Mouse (Mus musculus) midbrain, embryonic 16.5 days (tissue): ENCODE data around the gene Tmem102. TPM values are rescaled to one million over a fixed set of nuclear protein-coding genes. Genes with fewer than 3 reads are reported as not detected.
A peak's percentile ranks its signal among the peaks of the same experiment; 100 is the strongest.

Experiments
- ATAC-seq: fragments of 200-750 bp; cut with Nextera tagmentation; 2 replicates; pipeline ENCODE4 v1.8.0; 2017; ENCODE audit warnings: moderate TSS enrichment
- H3K27ac ChIP-seq: fragments of 300-500 bp; sonication (generic); 2 replicates; pipeline ENCODE4 v1.5.1; 2014; ENCODE audit warnings: mild to moderate bottlenecking, low read length, mixed read lengths
- H3K27me3 ChIP-seq: fragments of 300-500 bp; sonication (generic); 2 replicates; pipeline ENCODE4 v1.6.1; 2014; ENCODE audit warnings: low read depth, low read length, mixed read lengths; ENCODE audit not compliant: control insufficient read depth, insufficient read depth
- H3K36me3 ChIP-seq: fragments of 300-500 bp; sonication (generic); 2 replicates; pipeline ENCODE4 v1.6.1; 2014; ENCODE audit warnings: mild to moderate bottlenecking, low read length, moderate library complexity, mixed read lengths; ENCODE audit not compliant: control insufficient read depth, insufficient read depth
- H3K4me1 ChIP-seq: fragments of 300-500 bp; sonication (generic); 2 replicates; pipeline ENCODE4 v1.6.1; 2014; ENCODE audit warnings: mild to moderate bottlenecking, low read length, mixed read lengths; ENCODE audit not compliant: control insufficient read depth, insufficient read depth
- H3K4me2 ChIP-seq: fragments of 300-500 bp; sonication (generic); 2 replicates; pipeline ENCODE4 v1.6.1; 2014; ENCODE audit warnings: mild to moderate bottlenecking, low read length, mixed read lengths
- H3K4me3 ChIP-seq: fragments of 300-500 bp; sonication (generic); 2 replicates; pipeline ENCODE4 v1.5.1; 2014; ENCODE audit warnings: low read depth, mild to moderate bottlenecking, low read length, moderate library complexity, mixed read lengths
- H3K9ac ChIP-seq: fragments of 300-500 bp; sonication (generic); 2 replicates; pipeline ENCODE4 v1.6.1; 2014; ENCODE audit warnings: low read depth, low read length, mixed read lengths
- H3K9me3 ChIP-seq: fragments of 300-500 bp; sonication (generic); replicated peaks from 2 replicates; pipeline ENCODE4 v1.6.1; 2014; ENCODE audit warnings: mild to moderate bottlenecking, low read length, mixed read lengths; ENCODE audit not compliant: control insufficient read depth, poor library complexity, severe bottlenecking
- WGBS: fragments of 180-500 bp; shearing (Covaris S2); extraction: QIAGEN DNeasy Blood & Tissue Kit; methylation state at CpG from one replicate; pipeline ENCODE4 v1.1.7; 2014; 5-methylcytosine and 5-hydroxymethylcytosine counted together
- polyA plus RNA-seq: library from polyadenylated mRNA; unstranded; fragments of >200 nt; fragmentation: Nextera tagmentation; extraction: Ambion mirVana; gene quantifications from 2 replicates; pipeline ENCODE4 v1.2.1, GENCODE M21; 2015

Tmem102 gene
- polyA plus RNA-seq, 1 experiment from 2014 or later, result 0.54 TPM

GRCm38 (mm10) chr11:69800138-69800391, 5.4 kb downstream of the Tmem102 start:
- peak overlapping the region; percentile 54 for H3K4me3 ChIP-seq
- H3K27me3 ChIP-seq, result peaks cover 9% of the 10 kb centered on the region
- no peaks in the 10 kb centered on the region for H3K9me3 ChIP-seq
- ATAC-seq, result peak; percentile 23; the same call in 1 of the 2 replicates
- peak overlapping the region; percentile 90 for H3K4me2 ChIP-seq
- H3K27ac ChIP-seq, result peak overlapping the region; percentile 93
- WGBS, result 0% methylated on average over 11 of the region's 11 CpGs
- H3K4me1 ChIP-seq, result peaks cover 46% of the 10 kb centered on the region
- H3K9ac ChIP-seq, result peak overlapping the region; percentile 69
- no peaks in the 10 kb centered on the region for H3K36me3 ChIP-seq

DNA sequence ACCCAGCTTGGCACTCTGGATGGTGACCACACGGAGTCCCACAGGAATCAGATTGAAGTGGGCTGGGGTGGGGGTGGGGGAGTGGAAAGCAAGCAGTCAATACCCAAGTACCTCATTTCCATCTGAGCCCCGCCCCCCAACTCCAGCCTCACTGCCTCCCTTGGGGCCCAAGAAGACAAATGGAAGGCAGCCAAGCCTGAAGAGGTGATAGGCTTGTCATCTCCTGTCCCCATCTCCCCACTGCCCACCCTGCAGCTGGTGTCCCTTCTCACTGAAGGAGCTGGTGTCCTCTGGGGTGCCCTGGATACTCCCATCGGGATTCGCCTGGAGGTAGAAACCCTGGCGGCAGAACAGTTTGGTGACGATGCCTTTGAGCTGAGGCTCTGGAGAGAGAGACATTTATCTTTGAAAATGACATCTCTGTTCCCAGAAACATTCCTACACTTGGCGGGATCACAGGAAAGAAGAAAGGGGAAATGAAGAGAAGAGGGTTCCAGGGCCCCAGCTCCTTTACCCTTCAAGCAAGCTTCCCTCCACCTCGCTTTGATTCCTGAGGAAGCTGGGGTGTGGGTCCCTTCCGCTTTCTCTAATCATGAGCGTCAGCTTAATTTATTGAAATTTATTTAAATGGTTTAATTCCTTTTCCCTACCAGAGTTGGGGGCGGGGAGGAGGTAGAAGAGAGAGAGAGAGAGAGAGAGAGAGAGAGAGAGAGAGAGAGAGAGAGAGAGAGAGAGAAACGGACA, 5.9 kb downstream of the Tmem102 start:
- Histone ChIP-seq H3K4me3 (peak overlapping the region; percentile 54), H3K4me1 (peaks cover 41% of the 10 kb centered on the region), H3K36me3 (no peaks in the 10 kb centered on the region), H3K27ac (peak overlapping the region; percentile 93), H3K9ac (peak overlapping the region; percentile 69), H3K9me3 (no peaks in the 10 kb centered on the region), H3K27me3 (peaks cover 6% of the 10 kb centered on the region), H3K4me2 (peak overlapping the region; percentile 90)
- 14% methylated on average over 11 of the region's 12 CpGs for WGBS
- no peak for ATAC-seq

- H3K27me3 ChIP-seq, result peaks cover 12% of the 10 kb centered on the region
These were observed 7.5 kb downstream of the Tmem102 start for GRCm38 (mm10) chr11:69797924-69798323.

GRCm38 (mm10) chr11:69795983-69796435, 9.4 kb downstream of the Tmem102 start:
- Histone ChIP-seq H3K9ac (no peak overlapping the region), H3K4me3 (peak overlapping the region; percentile 36; the same call in 1 of the 2 replicates), H3K27ac (no peak overlapping the region), H3K27me3 (peaks cover 12% of the 10 kb centered on the region), H3K4me1 (peaks cover 10% of the 10 kb centered on the region), H3K36me3 (no peaks in the 10 kb centered on the region), H3K9me3 (no peaks in the 10 kb centered on the region), H3K4me2 (peak overlapping the region; percentile 69)
- no peak for ATAC-seq
- under 1% methylated on average over 13 of the region's 13 CpGs for WGBS

More at GRCm38 (mm10) chr11:69797924-69798323, 7.5 kb downstream of the Tmem102 start:
- ATAC-seq, result no peak
- no peak overlapping the region for H3K4me2 ChIP-seq
- H3K36me3 ChIP-seq, result no peaks in the 10 kb centered on the region
- H3K9ac ChIP-seq, result no peak overlapping the region
- H3K9me3 ChIP-seq, result no peaks in the 10 kb centered on the region
- no peak overlapping the region for H3K4me3 ChIP-seq
- peaks cover 25% of the 10 kb centered on the region for H3K4me1 ChIP-seq
- H3K27ac ChIP-seq, result no peak overlapping the region
- 76% methylated on average over 7 of the region's 7 CpGs for WGBS

GRCm38 (mm10) chr11:69795168-69795982, 10.0 kb downstream of the Tmem102 start, which contains the start of gene Chrnb1:
Gene Chrnb1 (minus strand): TSS chr11:69795943.
- H3K27me3 ChIP-seq, result peaks cover 12% of the 10 kb centered on the region
- no peak within 1 kb of the TSS for H3K27ac ChIP-seq
- H3K36me3 ChIP-seq, result no peaks in the 10 kb centered on the region
- ATAC-seq, result peak; percentile 90
- WGBS, result 2% methylated on average over 52 of the region's 52 CpGs
- peaks cover 10% of the 10 kb centered on the region for H3K4me1 ChIP-seq
- peak within 1 kb of the TSS; percentile 69 for H3K4me2 ChIP-seq
- H3K4me3 ChIP-seq, result peak within 1 kb of the TSS; percentile 36
- no peaks in the 10 kb centered on the region for H3K9me3 ChIP-seq
- H3K9ac ChIP-seq, result peak within 1 kb of the TSS; percentile 39; the same call in 1 of the 2 replicates

DNA sequence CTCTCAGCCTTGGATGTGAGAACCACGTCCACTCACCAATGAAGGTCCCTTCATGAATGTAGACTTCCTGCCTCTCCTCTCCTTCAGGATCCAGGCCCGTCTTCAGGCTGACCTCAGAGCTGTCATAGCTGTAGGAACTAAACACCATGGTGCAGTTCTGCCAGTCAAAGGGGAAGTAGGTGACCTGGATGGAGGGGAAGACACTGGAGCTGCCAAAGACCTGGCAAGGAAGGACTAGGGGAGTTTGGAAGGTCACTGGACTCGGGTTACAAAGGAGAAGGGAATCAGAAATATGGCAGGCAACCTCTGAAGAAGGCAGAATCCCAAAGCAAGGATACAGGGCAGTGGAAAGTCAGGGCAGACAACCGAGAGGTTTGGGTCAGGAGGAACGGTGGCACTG, 12.0 kb downstream of the Tmem102 start:
- ATAC-seq, result no peak
- Histone ChIP-seq H3K4me3 (no peak overlapping the region), H3K4me1 (no peaks in the 10 kb centered on the region; the same call in 1 of the 2 replicates), H3K9ac (no peak overlapping the region), H3K4me2 (no peak overlapping the region), H3K27me3 (peaks cover 12% of the 10 kb centered on the region), H3K36me3 (no peaks in the 10 kb centered on the region), H3K9me3 (no peaks in the 10 kb centered on the region), H3K27ac (no peak overlapping the region)
- 62% methylated on average over 5 of the region's 5 CpGs for WGBS

GRCm38 (mm10) chr11:69791420-69791819, 14.0 kb downstream of the Tmem102 start:
- Histone ChIP-seq H3K27ac (no peak overlapping the region), H3K27me3 (peaks cover 11% of the 10 kb centered on the region), H3K4me1 (no peaks in the 10 kb centered on the region; the same call in 1 of the 2 replicates), H3K9ac (no peak overlapping the region), H3K4me3 (no peak overlapping the region), H3K9me3 (no peaks in the 10 kb centered on the region), H3K36me3 (no peaks in the 10 kb centered on the region), H3K4me2 (no peak overlapping the region)
- WGBS, result 76% methylated on average over 5 of the region's 5 CpGs
- ATAC-seq, result no peak

DNA sequence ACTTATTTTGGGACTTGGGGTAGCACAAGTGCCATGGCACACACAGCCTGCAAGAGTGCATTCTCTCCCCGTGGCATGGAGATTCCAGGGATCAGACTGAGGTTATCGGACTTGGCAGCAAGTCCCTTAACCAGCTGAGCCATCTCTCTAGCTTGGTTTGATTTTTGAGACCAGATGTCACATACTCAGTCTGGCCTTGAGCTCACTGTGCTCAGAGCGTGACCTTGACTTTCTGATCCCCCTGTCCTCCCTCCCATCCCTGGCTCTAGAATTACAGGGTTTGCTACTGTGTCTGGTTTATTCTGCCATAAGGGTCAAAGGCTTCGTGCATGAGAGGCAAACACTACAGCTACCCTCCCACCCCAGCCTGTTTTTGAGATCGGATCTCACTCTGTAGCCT, 16.0 kb downstream of the Tmem102 start:
- Histone ChIP-seq H3K4me2 (no peak overlapping the region), H3K4me1 (no peaks in the 10 kb centered on the region), H3K27me3 (peaks cover 8% of the 10 kb centered on the region), H3K4me3 (no peak overlapping the region), H3K9ac (no peak overlapping the region), H3K9me3 (no peaks in the 10 kb centered on the region), H3K27ac (no peak overlapping the region), H3K36me3 (no peaks in the 10 kb centered on the region)
- no peak for ATAC-seq
- 68% methylated on average over 5 of the region's 5 CpGs for WGBS

DNA sequence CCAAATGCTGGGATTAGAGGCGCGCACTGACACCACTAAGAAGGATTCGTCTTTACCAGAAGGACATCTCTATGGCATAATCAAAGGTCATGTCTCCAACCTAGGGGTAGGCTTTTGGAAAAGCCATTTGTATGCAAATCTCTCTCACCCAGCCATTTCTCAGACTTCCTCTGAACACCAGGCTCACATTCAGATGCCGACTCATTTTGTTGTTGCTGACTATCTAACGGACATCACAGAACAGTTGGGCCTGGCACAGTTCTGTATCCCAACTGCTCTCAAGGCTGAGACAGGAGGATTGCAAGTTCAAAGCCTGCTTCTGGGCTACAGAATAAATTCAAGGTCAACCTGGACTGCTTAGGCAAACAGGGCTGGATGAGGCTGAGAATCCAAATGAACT, 18.1 kb downstream of the Tmem102 start:
- Histone ChIP-seq H3K4me3 (no peak overlapping the region), H3K4me1 (no peaks in the 10 kb centered on the region), H3K4me2 (no peak overlapping the region), H3K36me3 (no peaks in the 10 kb centered on the region), H3K27me3 (no peaks in the 10 kb centered on the region), H3K9me3 (no peaks in the 10 kb centered on the region), H3K27ac (no peak overlapping the region), H3K9ac (no peak overlapping the region)
- no peak for ATAC-seq
- 77% methylated on average over 5 of the region's 5 CpGs for WGBS
